Mouse (Mus musculus) embryonic facial prominence, embryonic 10.5 days (tissue): ENCODE data around the gene Grk3. TPM values are rescaled to one million over a fixed set of nuclear protein-coding genes. Genes with fewer than 3 reads are reported as not detected.
A peak's percentile ranks its signal among the peaks of the same experiment; 100 is the strongest.

Experiments used
- DNase-seq: peaks from one replicate; pipeline ENCODE4 v3.0.0-alpha.2; 2017; ENCODE audit warnings: low spot score
- H3K27ac ChIP-seq: fragments of 300-500 bp; sonication (generic); replicated peaks from 2 replicates; pipeline ENCODE4 v1.5.1; 2016; ENCODE audit warnings: mild to moderate bottlenecking
- H3K27me3 ChIP-seq: fragments of 300-500 bp; sonication (generic); replicated peaks from 2 replicates; pipeline ENCODE4 v1.6.1; 2016; ENCODE audit warnings: low read depth, mild to moderate bottlenecking; ENCODE audit not compliant: poor library complexity, severe bottlenecking
- H3K36me3 ChIP-seq: fragments of 300-500 bp; sonication (generic); replicated peaks from 2 replicates; pipeline ENCODE4 v1.6.1; 2016; ENCODE audit warnings: mild to moderate bottlenecking, moderate library complexity
- H3K4me1 ChIP-seq: fragments of 300-500 bp; sonication (generic); 2 replicates; pipeline ENCODE4 v1.6.1; 2016
- H3K4me3 ChIP-seq: fragments of 300-500 bp; sonication (generic); 2 replicates; pipeline ENCODE4 v1.5.1; 2016; ENCODE audit warnings: mild to moderate bottlenecking, moderate library complexity
- H3K9me3 ChIP-seq: fragments of 300-500 bp; sonication (generic); 2 replicates; pipeline ENCODE4 v1.6.1; 2016; ENCODE audit warnings: mild to moderate bottlenecking
- WGBS: fragments of 180-500 bp; shearing (Covaris S2); methylation state at CpG from one replicate; pipeline ENCODE4 v1.1.7; 2016; 5-methylcytosine and 5-hydroxymethylcytosine counted together
- polyA plus RNA-seq: library from polyadenylated mRNA; unstranded; fragments of >200 nt; fragmentation: Nextera tagmentation; extraction: Ambion mirVana; gene quantifications from 2 replicates; pipeline ENCODE4 v1.2.1, GENCODE M21; 2016

Gene Grk3
- polyA plus RNA-seq, 1 experiment from 2014 or later: 5.9 TPM

DNA sequence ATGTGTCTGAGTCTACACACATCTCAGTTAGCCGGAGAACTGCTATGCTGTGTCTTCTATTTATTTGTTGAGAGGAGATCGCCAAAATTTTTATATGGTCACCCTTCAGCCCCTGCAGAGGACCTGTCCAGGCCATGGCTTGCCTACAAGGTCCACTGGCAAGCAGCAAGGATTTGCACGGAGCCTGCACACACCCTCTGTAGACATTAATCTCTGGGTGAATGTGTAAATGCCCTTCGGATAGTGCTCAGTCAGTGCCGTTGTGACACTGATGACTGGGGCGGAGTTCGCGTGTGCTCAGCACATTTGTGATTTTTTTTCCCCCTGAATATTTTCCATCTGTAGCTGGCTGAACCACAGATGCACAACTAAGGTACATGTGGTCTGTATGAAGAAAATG lies 90.8 kb downstream of the Grk3 start:
- Histone ChIP-seq H3K4me1 (peaks cover 22% of the 10 kb centered on the region), H3K4me3 (no peak overlapping the region), H3K9me3 (no peaks in the 10 kb centered on the region), H3K27ac (no peak overlapping the region), H3K27me3 (no peaks in the 10 kb centered on the region), H3K36me3 (no peaks in the 10 kb centered on the region; the same call in 1 of the 2 replicates)
- no peak for DNase-seq
- 93% methylated on average over 8 of the region's 8 CpGs for WGBS

DNA sequence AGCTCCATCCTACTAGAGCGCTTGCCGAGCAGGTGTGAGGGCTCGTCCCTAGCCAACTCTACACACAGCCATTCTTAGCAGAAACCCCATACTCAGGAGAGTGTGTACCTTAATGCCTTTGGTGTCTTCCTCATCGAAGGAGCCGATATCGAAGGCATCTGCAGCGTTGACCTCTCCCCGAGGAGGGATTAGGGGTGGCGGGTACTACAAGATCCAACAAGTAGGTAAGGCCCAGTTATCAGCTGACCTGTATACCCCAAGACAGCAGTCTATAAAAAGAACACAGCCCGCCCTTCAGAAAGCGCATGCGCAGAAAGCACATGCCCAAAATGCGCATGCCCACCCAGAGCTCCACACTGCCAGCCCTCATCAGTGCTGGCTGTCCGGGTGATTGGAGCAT lies 91.8 kb downstream of the Grk3 start:
- Histone ChIP-seq H3K4me1 (peaks cover 22% of the 10 kb centered on the region), H3K36me3 (no peaks in the 10 kb centered on the region; the same call in 1 of the 2 replicates), H3K9me3 (no peaks in the 10 kb centered on the region), H3K27ac (no peak overlapping the region), H3K4me3 (no peak overlapping the region), H3K27me3 (no peaks in the 10 kb centered on the region)
- no peak for DNase-seq
- 95% methylated on average over 14 of the region's 14 CpGs for WGBS

DNA sequence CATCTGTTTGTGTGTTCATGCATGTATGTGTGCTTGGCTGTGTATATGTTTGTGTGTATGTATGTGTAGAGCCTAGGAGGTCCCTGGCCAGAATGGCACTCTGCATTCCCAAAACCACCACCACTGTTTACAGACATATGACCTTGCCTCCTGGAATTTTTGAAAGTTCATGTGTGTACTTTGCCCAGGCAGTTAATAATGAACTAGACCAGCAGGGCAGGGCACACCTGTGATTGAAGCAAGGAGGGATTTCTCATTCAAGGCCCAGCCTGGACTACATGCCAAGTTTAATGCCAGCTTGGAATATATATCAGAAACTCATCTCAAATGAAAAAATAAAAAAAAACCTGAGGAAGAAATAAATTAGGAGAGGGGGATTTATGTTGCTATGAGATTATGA lies 93.7 kb downstream of the Grk3 start:
- DNase-seq: no peak
- Histone ChIP-seq H3K4me3 (no peak overlapping the region), H3K9me3 (no peaks in the 10 kb centered on the region)

DNA sequence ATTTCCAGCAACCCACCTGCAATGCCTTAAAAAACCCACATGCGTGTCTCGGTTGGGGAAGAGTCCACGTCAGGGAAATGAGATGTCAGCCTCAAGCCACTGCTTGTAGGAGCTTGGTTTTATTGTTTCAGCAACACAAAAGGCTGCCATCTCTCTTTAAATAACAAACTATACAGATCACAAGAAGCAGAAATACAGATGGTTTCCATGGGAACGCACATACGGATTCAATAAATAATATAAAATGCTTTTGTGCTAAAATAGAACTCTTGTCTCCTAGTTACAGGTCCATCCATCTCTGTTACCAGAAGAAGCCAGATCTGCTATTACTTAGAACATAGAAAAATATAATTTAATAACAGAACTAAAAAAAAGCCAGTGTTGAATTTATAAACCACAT lies 105.2 kb downstream of the Grk3 start:
- H3K4me1 ChIP-seq: peaks cover 28% of the 10 kb centered on the region
- 86% methylated on average over 5 of the region's 5 CpGs for WGBS
- no peak for DNase-seq
- no peak overlapping the region for H3K27ac ChIP-seq
- no peaks in the 10 kb centered on the region for H3K27me3 ChIP-seq
- no peak overlapping the region for H3K4me3 ChIP-seq
- H3K9me3 ChIP-seq: no peaks in the 10 kb centered on the region
- H3K36me3 ChIP-seq: peaks cover 2% of the 10 kb centered on the region; the same call in 1 of the 2 replicates

More for the DNA sequence above, 93.7 kb downstream of the Grk3 start:
- no peak overlapping the region for H3K27ac ChIP-seq
- no peaks in the 10 kb centered on the region for H3K27me3 ChIP-seq
- H3K4me1 ChIP-seq: peaks cover 16% of the 10 kb centered on the region; the same call in 1 of the 2 replicates
- no peaks in the 10 kb centered on the region; the same call in 1 of the 2 replicates for H3K36me3 ChIP-seq

DNA sequence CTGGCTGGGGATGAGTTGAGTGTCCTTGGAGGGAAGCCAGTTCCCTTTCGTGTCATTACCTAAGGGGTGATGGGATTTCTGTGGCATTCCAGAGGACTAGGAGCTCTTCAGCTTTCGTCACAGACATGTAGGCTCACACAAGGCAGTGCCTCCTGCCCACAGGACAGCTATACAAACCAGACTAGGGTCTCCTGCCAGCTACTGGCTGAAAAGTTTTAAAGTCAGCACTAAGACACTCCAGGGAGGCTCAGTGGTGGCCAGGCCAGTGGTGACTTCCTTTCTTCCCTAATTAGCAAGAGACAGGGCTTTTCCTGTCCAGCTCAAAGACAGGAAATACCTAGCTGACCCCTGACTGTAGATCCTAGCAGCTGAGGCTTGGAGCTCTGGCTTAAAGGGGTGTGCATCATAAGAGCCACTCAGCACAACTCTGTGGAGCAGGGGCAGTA lies 107.4 kb downstream of the Grk3 start:
- Histone ChIP-seq H3K27me3 (no peaks in the 10 kb centered on the region), H3K9me3 (no peaks in the 10 kb centered on the region), H3K27ac (peak overlapping the region; percentile 21; the same call in 1 of the 2 replicates), H3K4me1 (peaks cover 20% of the 10 kb centered on the region), H3K4me3 (no peak overlapping the region), H3K36me3 (no peaks in the 10 kb centered on the region)
- WGBS: 50% methylated on average over 2 of the region's 2 CpGs
- DNase-seq: peak; percentile 20

DNA sequence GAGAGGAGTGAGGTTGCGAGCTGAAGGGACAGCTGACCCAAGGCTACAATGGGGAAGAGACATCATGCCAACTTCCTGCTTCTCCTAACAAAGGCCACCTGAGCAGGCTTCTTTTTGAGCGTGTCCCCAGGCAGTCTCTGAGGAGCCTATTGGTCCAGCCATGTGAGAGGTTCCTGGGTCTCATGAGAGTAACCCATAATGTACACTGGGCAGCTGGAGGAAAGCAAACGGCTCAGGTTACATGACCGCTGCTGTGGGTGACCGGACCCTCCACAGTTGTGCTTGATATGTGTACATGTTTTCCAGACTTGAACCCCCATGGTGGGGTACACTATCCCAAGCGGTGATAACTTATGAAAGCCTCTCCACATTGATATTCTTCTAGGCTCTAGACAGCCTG lies 108.1 kb downstream of the Grk3 start:
- DNase-seq: no peak
- Histone ChIP-seq H3K36me3 (no peaks in the 10 kb centered on the region), H3K27me3 (no peaks in the 10 kb centered on the region), H3K27ac (no peak overlapping the region), H3K4me1 (peaks cover 20% of the 10 kb centered on the region), H3K4me3 (no peak overlapping the region), H3K9me3 (no peaks in the 10 kb centered on the region)
- WGBS: 75% methylated on average over 6 of the region's 6 CpGs

DNA sequence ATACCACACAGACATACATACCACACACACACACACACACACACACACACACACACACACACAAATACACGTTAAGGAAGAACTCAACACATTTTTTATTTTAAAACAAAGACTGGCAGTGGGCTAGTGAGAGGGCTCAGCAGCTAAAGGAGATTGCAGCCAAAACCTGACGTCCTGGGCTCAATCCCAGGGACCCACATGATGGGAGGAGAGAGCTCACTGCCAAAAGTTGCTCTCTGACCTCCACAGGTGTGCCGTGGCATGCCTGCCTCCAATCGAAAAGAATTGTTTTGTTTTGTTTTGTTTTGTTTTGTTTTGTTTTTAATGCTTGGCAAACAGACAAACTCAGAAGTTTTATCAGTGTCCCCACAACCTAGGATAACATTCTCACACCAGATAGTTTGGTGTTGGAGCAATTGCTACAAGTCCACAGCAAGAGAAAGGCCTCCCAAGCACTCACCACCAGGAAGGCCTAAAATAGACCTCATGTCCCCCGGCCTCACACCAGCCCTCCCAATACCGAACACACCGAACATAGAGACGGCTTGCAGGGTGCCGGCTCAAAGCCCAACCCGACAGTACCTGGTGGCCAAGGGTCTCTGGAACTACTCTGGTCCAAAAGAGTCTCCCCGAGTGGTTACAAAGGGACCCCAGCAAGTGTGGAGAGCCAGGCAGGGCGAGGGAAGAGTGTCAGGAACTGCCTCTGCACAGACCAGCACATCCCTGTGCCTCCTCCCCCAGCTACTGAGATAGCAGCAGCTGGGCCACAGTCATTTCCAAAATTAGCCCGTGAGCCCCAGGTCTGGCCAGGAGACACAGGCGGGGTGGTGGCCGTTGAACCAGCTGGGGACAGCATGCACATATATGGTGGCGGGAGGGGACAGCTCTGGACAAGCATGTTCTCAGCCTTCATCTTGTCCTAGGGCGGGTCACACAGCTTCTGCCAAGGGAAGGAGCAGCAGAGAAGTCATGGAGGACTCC lies 119.6 kb downstream of the Grk3 start, which contains the start of gene Myo18b:
Gene Myo18b, minus strand, starts transcription at position 689 of the 981 bp plus-strand sequence.
- Histone ChIP-seq H3K36me3 (no peaks in the 10 kb centered on the region), H3K4me1 (peaks cover 15% of the 10 kb centered on the region; the same call in 1 of the 2 replicates), H3K27me3 (no peaks in the 10 kb centered on the region), H3K27ac (no peak within 1 kb of the TSS; the same call in 1 of the 2 replicates), H3K4me3 (no peak within 1 kb of the TSS), H3K9me3 (no peaks in the 10 kb centered on the region)
- WGBS: 78% methylated on average over 17 of the region's 17 CpGs
- no peak for DNase-seq

DNA sequence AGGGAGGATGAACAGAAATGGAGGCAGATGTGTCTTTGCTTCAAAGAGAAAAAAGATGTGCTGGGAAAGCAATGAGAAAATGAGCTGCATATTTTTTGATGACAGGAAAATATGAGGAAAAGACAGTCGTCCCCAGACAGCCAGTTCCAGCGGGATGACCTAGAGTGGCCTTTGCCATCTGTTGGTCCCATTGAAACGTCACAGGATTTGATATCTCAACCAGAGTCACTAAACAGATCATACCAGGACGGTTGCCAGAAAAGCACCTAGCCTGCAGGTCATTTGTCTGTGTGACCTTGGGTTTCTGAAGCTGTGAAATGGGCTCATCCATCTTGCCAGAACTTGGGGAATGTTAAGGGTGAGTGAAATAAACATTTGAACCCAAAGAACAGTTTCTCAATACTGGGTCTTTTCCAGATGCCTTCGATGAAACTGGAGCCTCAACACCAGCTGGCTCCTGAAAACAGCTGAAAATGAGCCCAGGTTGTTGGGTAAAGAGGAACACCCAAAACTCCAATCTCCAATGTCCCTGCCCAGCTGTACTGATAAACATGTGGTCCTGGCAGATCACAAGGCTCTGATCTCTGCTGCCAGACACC lies 122.0 kb downstream of the Grk3 start:
- Histone ChIP-seq H3K4me3 (no peak overlapping the region), H3K4me1 (peaks cover 18% of the 10 kb centered on the region; the same call in 1 of the 2 replicates), H3K36me3 (no peaks in the 10 kb centered on the region), H3K27ac (no peak overlapping the region), H3K9me3 (no peaks in the 10 kb centered on the region), H3K27me3 (no peaks in the 10 kb centered on the region)
- no peak for DNase-seq
- 80% methylated on average over 5 of the region's 5 CpGs for WGBS

DNA sequence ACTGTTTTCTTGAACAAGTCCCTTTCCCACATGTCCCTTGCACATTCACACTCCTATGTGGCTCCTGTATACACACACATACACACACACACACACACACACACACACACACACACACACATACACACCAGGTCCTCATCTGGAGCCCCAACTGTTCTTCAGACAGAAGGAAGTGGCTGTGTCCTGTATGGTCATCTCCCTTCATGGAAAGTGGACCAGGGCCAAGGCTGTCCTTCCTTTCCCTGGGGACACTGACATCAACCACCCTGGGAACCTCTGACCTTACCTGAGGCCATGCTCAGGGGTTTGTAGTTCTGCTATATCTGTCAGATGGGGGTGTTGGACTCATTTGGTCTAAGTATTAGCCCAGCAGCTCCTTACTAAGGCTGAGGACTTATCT lies 123.2 kb downstream of the Grk3 start:
- no peak overlapping the region for H3K4me3 ChIP-seq
- H3K27me3 ChIP-seq: no peaks in the 10 kb centered on the region
- H3K4me1 ChIP-seq: peaks cover 21% of the 10 kb centered on the region; the same call in 1 of the 2 replicates
- H3K36me3 ChIP-seq: no peaks in the 10 kb centered on the region
- DNase-seq: no peak
- H3K27ac ChIP-seq: no peak overlapping the region
- no peaks in the 10 kb centered on the region for H3K9me3 ChIP-seq

DNA sequence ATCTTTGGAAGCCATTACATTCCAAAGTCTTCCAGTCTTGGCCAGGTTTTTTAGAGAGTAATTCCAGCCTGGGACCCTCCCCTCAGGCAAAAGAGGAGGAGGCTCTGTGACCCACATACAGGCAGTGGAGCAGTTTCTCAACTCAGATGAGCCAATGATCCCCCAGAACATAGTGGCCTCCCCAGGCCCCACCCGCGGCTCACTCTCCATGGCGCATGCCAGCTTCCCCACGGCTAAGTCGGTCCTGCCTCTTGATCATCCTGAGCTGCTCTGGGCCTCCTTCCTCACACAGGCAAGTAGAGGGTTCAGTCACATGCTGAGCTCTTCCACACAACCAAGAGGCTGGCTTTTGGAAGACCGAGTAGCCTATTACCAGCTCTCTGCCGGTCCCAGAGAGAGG lies 126.9 kb downstream of the Grk3 start:
- Histone ChIP-seq H3K27me3 (no peaks in the 10 kb centered on the region), H3K9me3 (no peaks in the 10 kb centered on the region), H3K4me1 (peaks cover 20% of the 10 kb centered on the region), H3K4me3 (no peak overlapping the region), H3K27ac (no peak overlapping the region), H3K36me3 (no peaks in the 10 kb centered on the region)
- no peak for DNase-seq
- WGBS: 70% methylated on average over 7 of the region's 7 CpGs

DNA sequence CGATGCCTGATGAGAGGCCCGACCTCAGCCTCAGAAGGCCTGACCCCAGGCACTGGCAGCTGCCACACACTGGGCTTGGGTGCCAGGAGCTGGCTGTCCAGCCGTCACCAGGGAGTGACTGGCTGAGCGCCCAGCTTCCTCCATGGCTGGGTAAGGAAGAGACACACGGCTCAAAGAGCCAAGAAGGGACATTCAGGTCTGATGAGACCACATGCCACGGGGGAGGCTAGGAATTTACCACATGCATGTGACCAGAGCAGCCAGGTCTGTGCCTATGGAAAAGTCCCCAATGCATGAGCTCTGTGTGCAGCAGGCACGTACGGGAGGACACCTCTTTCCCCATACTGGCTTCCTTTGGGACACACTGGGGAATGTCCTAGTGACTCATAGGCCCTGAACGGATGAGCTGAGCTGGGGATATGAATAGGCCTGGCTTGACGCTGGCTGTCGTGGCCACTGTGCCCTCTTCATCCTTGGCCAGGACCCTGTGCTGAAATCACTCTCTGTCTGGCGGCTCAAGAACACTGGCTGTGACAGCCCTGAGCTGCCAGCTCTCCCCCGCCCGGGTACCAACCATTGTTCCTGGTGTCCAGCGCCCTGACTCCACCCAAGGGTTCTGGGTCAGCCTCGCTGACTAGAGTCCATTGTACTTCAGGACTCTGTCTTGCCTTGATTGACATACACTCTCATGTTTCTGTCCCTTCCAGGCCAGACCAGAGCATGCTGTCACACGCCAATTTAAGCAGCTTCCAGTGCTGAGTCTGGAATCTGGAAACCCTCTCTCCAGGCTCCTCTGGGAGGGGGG lies 128.7 kb downstream of the Grk3 start:
- Histone ChIP-seq H3K4me1 (peaks cover 20% of the 10 kb centered on the region), H3K4me3 (no peak overlapping the region), H3K36me3 (no peaks in the 10 kb centered on the region), H3K27ac (peak overlapping the region; percentile 36; the same call in 1 of the 2 replicates), H3K9me3 (no peaks in the 10 kb centered on the region), H3K27me3 (no peaks in the 10 kb centered on the region)
- 65% methylated on average over 17 of the region's 17 CpGs for WGBS
- no peak for DNase-seq
